Mouse (Mus musculus): ENCODE data around the gene Fam126b. TPM values are rescaled to one million over a fixed set of nuclear protein-coding genes. Genes with fewer than 3 reads are reported as not detected.
"Not testable (repeated sequence)": the region's sequence is repeated elsewhere in the genome, so short reads cannot be mapped to it uniquely, and the experiment has no call there.

Fam126b gene
- total RNA-seq, 2 experiments from 2014 or later, result 7.8 to 14.2 TPM

- Histone ChIP-seq H3K27ac (peak overlapping the region; percentile 39), H3K4me3 (no peak overlapping the region)
- DNase-seq, result no peak
- no peak for TF ChIP-seq CTCF (IDR thresholded peaks at IDR 0.05)
- intact Hi-C loops (cut with DNase I), result no loop called here
Measured at GRCm38 (mm10) chr1:58610166-58610565, 24.0 kb upstream of the Fam126b start.

- H3K27ac ChIP-seq, result peak overlapping the region; percentile 39; the same call in 1 of the 2 replicates
- H3K4me3 ChIP-seq; DNase-seq; intact Hi-C loops (cut with DNase I): not testable (repeated sequence)
Measured at GRCm38 (mm10) chr1:58609591-58609990, 23.5 kb upstream of the Fam126b start.

- no peak for TF ChIP-seq CTCF (IDR thresholded peaks at IDR 0.05)
- no peak overlapping the region for H3K4me3 ChIP-seq
- H3K27ac ChIP-seq, result peak overlapping the region; percentile 46
- intact Hi-C loops (cut with DNase I), result no loop called here
- DNase-seq, result no peak
Measured at GRCm38 (mm10) chr1:58603738-58604137, 17.6 kb upstream of the Fam126b start.

- no peak overlapping the region for H3K4me3 ChIP-seq
- no peak for DNase-seq
- no peak overlapping the region for H3K27ac ChIP-seq
- intact Hi-C loops (cut with DNase I), result no loop called here
- no peak for TF ChIP-seq CTCF (IDR thresholded peaks at IDR 0.05)
Measured at GRCm38 (mm10) chr1:58602681-58603080, 16.6 kb upstream of the Fam126b start.

- Histone ChIP-seq H3K4me3 (peak overlapping the region; percentile 79), H3K27ac (no peak overlapping the region)
- no peak for TF ChIP-seq CTCF (IDR thresholded peaks at IDR 0.05)
- DNase-seq, result no peak
- intact Hi-C loops (cut with DNase I), result no loop called here
Measured at GRCm38 (mm10) chr1:58587491-58587890, 1.4 kb upstream of the Fam126b start.

GRCm38 (mm10) chr1:58585373-58586170, 551 bp downstream of the Fam126b start:
- H3K4me3 ChIP-seq, result peak overlapping the region; percentile 79
- peak overlapping the region; percentile 97 for H3K27ac ChIP-seq
- intact Hi-C loops (cut with DNase I), result no loop called here
- DNase-seq, result no peak
- TF ChIP-seq CTCF (IDR thresholded peaks at IDR 0.05), result 0 out of 2 replicates have a peak, but pooled peaks have one; percentile 15

- TF ChIP-seq CTCF (IDR thresholded peaks at IDR 0.05), result peak; percentile 42
- intact Hi-C loops (cut with DNase I), result no loop called here
- H3K4me3 ChIP-seq, result no peak overlapping the region; the same call in 1 of the 2 replicates
- DNase-seq, result no peak
- H3K27ac ChIP-seq, result peak overlapping the region; percentile 25
Measured at GRCm38 (mm10) chr1:58584271-58584670, 1.9 kb downstream of the Fam126b start.

- Histone ChIP-seq H3K27ac (no peak overlapping the region), H3K4me3 (no peak overlapping the region)
- intact Hi-C loops (cut with DNase I), result no loop called here
- no peak for TF ChIP-seq CTCF (IDR thresholded peaks at IDR 0.05)
- no peak for DNase-seq
Measured at GRCm38 (mm10) chr1:58582611-58583010, 3.5 kb downstream of the Fam126b start.

- TF ChIP-seq CTCF (IDR thresholded peaks at IDR 0.05), result peak; percentile 59
- Histone ChIP-seq H3K27ac (no peak overlapping the region), H3K4me3 (no peak overlapping the region)
- no peak for DNase-seq
- intact Hi-C loops (cut with DNase I), result no loop called here
Measured at GRCm38 (mm10) chr1:58579179-58579578, 6.9 kb downstream of the Fam126b start.

- no peak for TF ChIP-seq CTCF (IDR thresholded peaks at IDR 0.05)
- H3K4me3 ChIP-seq, result no peak overlapping the region
- no peak for DNase-seq
- intact Hi-C loops (cut with DNase I), result no loop called here
- H3K27ac ChIP-seq, result no peak overlapping the region
Measured at GRCm38 (mm10) chr1:58570437-58570836, 15.7 kb downstream of the Fam126b start.

GRCm38 (mm10) chr1:58568456-58569130, 17.5 kb downstream of the Fam126b start:
- no peak for TF ChIP-seq CTCF (IDR thresholded peaks at IDR 0.05)
- Histone ChIP-seq H3K4me3 (no peak overlapping the region), H3K27ac (no peak overlapping the region)
- DNase-seq, result no peak
- intact Hi-C loops (cut with DNase I), result no loop called here

GRCm38 (mm10) chr1:58566621-58567020, 19.5 kb downstream of the Fam126b start:
- intact Hi-C loops (cut with DNase I), result no loop called here
- H3K4me3 ChIP-seq, result no peak overlapping the region
- no peak for DNase-seq
- H3K27ac ChIP-seq, result no peak overlapping the region
- TF ChIP-seq CTCF (IDR thresholded peaks at IDR 0.05), result no peak

- Histone ChIP-seq H3K27ac (no peak overlapping the region), H3K4me3 (no peak overlapping the region)
- DNase-seq, result no peak
- no peak for TF ChIP-seq CTCF (IDR thresholded peaks at IDR 0.05)
- intact Hi-C loops (cut with DNase I), result loop anchor here (5.0 kb wide), 1 partner anchor 112 kb away; no protein-coding TSS in a partner anchor
Measured at GRCm38 (mm10) chr1:58564981-58565380, 21.1 kb downstream of the Fam126b start.

Data from gastrocnemius, adult 2 months (tissue).